ENCODE assay signal across 9 mouse cellular contexts in genomic region chr10:30763179-30763770, GRCm38 (mm10). TPM values are rescaled to one million over a fixed set of nuclear protein-coding genes. Genes with fewer than 3 reads are reported as not detected.
A peak's percentile ranks its signal among the peaks of the same experiment; 100 is the strongest.
DNase-seq lines count a peak whose midpoint lies in the region; ATAC-seq and TF ChIP-seq lines count a peak whose summit lies in the region.
"Had no signal": no experiment of that assay in that cellular context is flagged by ENCODE, and none has a peak within 500 bp of the region (broad histone marks: within the 10 kb centered on the region; RNA-seq: fewer than 3 reads in every experiment).

No protein-coding gene starts in this region.

- 0 out of 2 replicates have a peak, but pooled peaks cover 5% of the 10 kb centered on the region for H3K36me3 ChIP-seq in heart, embryonic 10.5 days
- no peaks in the 10 kb centered on the region for H3K36me3 ChIP-seq in lung, embryonic 14.5 days (ENCODE audit: insufficient read depth)
- H3K36me3 ChIP-seq in intestine, embryonic 15.5 days: no peaks in the 10 kb centered on the region

- peak overlapping the region; percentile 62 for H3K27ac ChIP-seq in heart, embryonic 10.5 days
- H3K27ac ChIP-seq in lung, embryonic 14.5 days (ENCODE audit: low read depth): no peak overlapping the region; the same call in 1 of the 2 replicates
- H3K27ac ChIP-seq in intestine, embryonic 15.5 days: no peak overlapping the region

- no peaks in the 10 kb centered on the region for H3K27me3 ChIP-seq in heart, embryonic 10.5 days (ENCODE audit: insufficient read depth, poor library complexity, severe bottlenecking)
- H3K27me3 ChIP-seq in lung, embryonic 14.5 days (ENCODE audit: insufficient read depth, low read length): no peaks in the 10 kb centered on the region
- H3K27me3 ChIP-seq in intestine, embryonic 15.5 days (replicated peaks): no peaks in the 10 kb centered on the region

- intact Hi-C loops in heart, postnatal 14 days (cut with DNase I): no loop called here

- H3K9ac ChIP-seq in lung, embryonic 14.5 days: no peak overlapping the region
- no peak overlapping the region for H3K9ac ChIP-seq in intestine, embryonic 15.5 days

- 35% methylated on average over 8 of the region's 8 CpGs for WGBS in heart, embryonic 10.5 days
- WGBS in lung, embryonic 14.5 days: 55% methylated on average over 8 of the region's 8 CpGs
- 62% methylated on average over 8 of the region's 8 CpGs for WGBS in intestine, embryonic 15.5 days

- H3K4me3 ChIP-seq in heart, embryonic 10.5 days: no peak overlapping the region
- H3K4me3 ChIP-seq in lung, embryonic 14.5 days (ENCODE audit: low read depth, low read length): no peak overlapping the region
- H3K4me3 ChIP-seq in intestine, embryonic 15.5 days (replicated peaks): no peak overlapping the region

- H3K9me3 ChIP-seq in heart, embryonic 10.5 days: no peaks in the 10 kb centered on the region
- no peaks in the 10 kb centered on the region; the same call in 1 of the 2 replicates for H3K9me3 ChIP-seq in lung, embryonic 14.5 days (ENCODE audit: low read depth, low read length)
- H3K9me3 ChIP-seq in intestine, embryonic 15.5 days: no peaks in the 10 kb centered on the region

- no peak for TF ChIP-seq CTCF in lung, embryonic 14.5 days (IDR thresholded peaks at IDR 0.05; ENCODE audit: low read depth)

- ATAC-seq in lung, embryonic 14.5 days (ENCODE audit: insufficient read depth): peak; percentile 82
- ATAC-seq in intestine, embryonic 15.5 days: peak; percentile 90

- H3K4me2 ChIP-seq in lung, embryonic 14.5 days: no peak overlapping the region
- H3K4me2 ChIP-seq in intestine, embryonic 15.5 days (replicated peaks): no peak overlapping the region

- peaks cover 10% of the 10 kb centered on the region; the same call in 1 of the 2 replicates for H3K4me1 ChIP-seq in heart, embryonic 10.5 days
- H3K4me1 ChIP-seq in lung, embryonic 14.5 days (ENCODE audit: insufficient read depth): no peaks in the 10 kb centered on the region
- no peaks in the 10 kb centered on the region for H3K4me1 ChIP-seq in intestine, embryonic 15.5 days (replicated peaks)

- peak; percentile 94 for DNase-seq in heart, embryonic 10.5 days (ENCODE audit: low spot score)
- DNase-seq in heart, postnatal 14 days: no peak
- no peak for DNase-seq in lung, embryonic 14.5 days
- DNase-seq in lung, postnatal 10 days: no peak
- DNase-seq in spleen, postnatal 36 days (ENCODE audit: low spot score in 2 of 2): peak; percentile 66 to 84
- DNase-seq in ovary, adult 18-20 months (ENCODE audit: low spot score): no peak
- no peak for DNase-seq in neural tube, embryonic 10.5 days (ENCODE audit: extremely low spot score, low spot score)
- DNase-seq: midbrain, embryonic 14.5 days had no signal

RNA-seq across cellular contexts. Expression of gene Ncoa7, which starts 39.9 kb away (rescaled TPM):
- 7.1 and 7.3 TPM in 2 replicates for polyA plus RNA-seq in heart, embryonic 10.5 days (2016; fragmentation: Nextera tagmentation; extraction: Ambion mirVana)
- 1 to 10 TPM; 6.4 TPM for total RNA-seq in heart, postnatal 14 days (2021)
- 10.7 and 11.5 TPM in 2 replicates for polyA plus RNA-seq in lung, embryonic 14.5 days (2014; fragmentation: Nextera tagmentation; extraction: Ambion mirVana)
- polyA plus RNA-seq in intestine, embryonic 15.5 days (2015; fragmentation: Nextera tagmentation; extraction: Ambion mirVana): 9.3 and 10.0 TPM in 2 replicates

Comparison
In these comparisons a context has a peak if more than half of its experiments do, and no peak if none do; other contexts are left out.
1. DNase-seq: peak in heart, embryonic 10.5 days (single experiment) and spleen, postnatal 36 days (2 of 2); none in heart, postnatal 14 days (0 of 2), lung, embryonic 14.5 days (single experiment), lung, postnatal 10 days (single experiment), ovary, adult 18-20 months (single experiment) and neural tube, embryonic 10.5 days (single experiment).